Mouse (Mus musculus) stomach, embryonic 14.5 days (tissue): ENCODE measurements around the gene Ak9. TPM values are rescaled to one million over a fixed set of nuclear protein-coding genes. Genes with fewer than 3 reads are reported as not detected.
"Not testable (repeated sequence)": the region's sequence is repeated elsewhere in the genome, so short reads cannot be mapped to it uniquely, and the experiment has no call there.

ENCODE experiments used
- ATAC-seq: fragments of 200-750 bp; cut with Nextera tagmentation; 2 replicates; pipeline ENCODE4 v1.8.0; 2017; ENCODE audit warnings: low read depth, moderate TSS enrichment; ENCODE audit not compliant: insufficient number of reproducible peaks, insufficient read depth, low FRiP score
- H3K27ac ChIP-seq: fragments of 300-500 bp; sonication (generic); 2 replicates; pipeline ENCODE4 v1.5.1; 2014; ENCODE audit warnings: mild to moderate bottlenecking, low read length, moderate library complexity, mixed read lengths
- H3K27me3 ChIP-seq: fragments of 300-500 bp; sonication (generic); 2 replicates; pipeline ENCODE4 v1.6.1; 2014; ENCODE audit warnings: low read length, control low read depth, mixed read lengths; ENCODE audit not compliant: control insufficient read depth, insufficient read depth
- H3K36me3 ChIP-seq: fragments of 300-500 bp; sonication (generic); 2 replicates; pipeline ENCODE4 v1.6.1; 2014; ENCODE audit warnings: mild to moderate bottlenecking, control low read depth, low read length, moderate library complexity, mixed read lengths; ENCODE audit not compliant: control insufficient read depth, insufficient read depth
- H3K4me1 ChIP-seq: fragments of 300-500 bp; sonication (generic); 2 replicates; pipeline ENCODE4 v1.6.1; 2014; ENCODE audit warnings: low read length, control low read depth, mixed read lengths; ENCODE audit not compliant: control insufficient read depth, insufficient read depth
- H3K4me2 ChIP-seq: fragments of 300-500 bp; sonication (generic); replicated peaks from 2 replicates; pipeline ENCODE4 v1.6.1; 2014; ENCODE audit warnings: low read depth, low read length, control low read depth
- H3K4me3 ChIP-seq: fragments of 300-500 bp; sonication (generic); 2 replicates; pipeline ENCODE4 v1.5.1; 2014; ENCODE audit warnings: low read depth, low read length, control low read depth
- H3K9ac ChIP-seq: fragments of 300-500 bp; sonication (generic); replicated peaks from 2 replicates; pipeline ENCODE4 v1.6.1; 2014; ENCODE audit warnings: low read depth, mild to moderate bottlenecking, control low read depth, low read length, moderate library complexity, mixed read lengths
- H3K9me3 ChIP-seq: fragments of 300-500 bp; sonication (generic); 2 replicates; pipeline ENCODE4 v1.6.1; 2016; ENCODE audit warnings: low read depth, low read length, control low read depth; ENCODE audit not compliant: control insufficient read depth
- WGBS: fragments of 180-500 bp; shearing (Covaris S2); extraction: QIAGEN DNeasy Blood & Tissue Kit; methylation state at CpG from one replicate; pipeline ENCODE4 v1.1.7; 2014; 5-methylcytosine and 5-hydroxymethylcytosine counted together
- polyA plus RNA-seq: library from polyadenylated mRNA; unstranded; fragments of >200 nt; fragmentation: Nextera tagmentation; extraction: Ambion mirVana; gene quantifications from 2 replicates; pipeline ENCODE4 v1.2.1, GENCODE M21; 2014

Ak9 gene
- polyA plus RNA-seq, 1 experiment from 2014 or later, result not detected

GRCm38 (mm10) chr10:41413471-41413870 is 109.7 kb downstream of the Ak9 start:
- H3K4me1 ChIP-seq, H3K9me3 ChIP-seq, H3K27ac ChIP-seq, H3K36me3 ChIP-seq, H3K27me3 ChIP-seq, H3K4me2 ChIP-seq, ATAC-seq, H3K4me3 ChIP-seq, H3K9ac ChIP-seq: not testable (repeated sequence)
- WGBS, result 87% methylated on average over 1 of the region's 1 CpGs

- H3K4me3 ChIP-seq, H3K9me3 ChIP-seq, H3K27me3 ChIP-seq, H3K27ac ChIP-seq, H3K4me2 ChIP-seq, H3K9ac ChIP-seq, ATAC-seq, H3K36me3 ChIP-seq, H3K4me1 ChIP-seq: not testable (repeated sequence)
- WGBS, result 91% methylated on average over 2 of the region's 2 CpGs
Measured at GRCm38 (mm10) chr10:41415368-41415767, 111.6 kb downstream of the Ak9 start.

DNA sequence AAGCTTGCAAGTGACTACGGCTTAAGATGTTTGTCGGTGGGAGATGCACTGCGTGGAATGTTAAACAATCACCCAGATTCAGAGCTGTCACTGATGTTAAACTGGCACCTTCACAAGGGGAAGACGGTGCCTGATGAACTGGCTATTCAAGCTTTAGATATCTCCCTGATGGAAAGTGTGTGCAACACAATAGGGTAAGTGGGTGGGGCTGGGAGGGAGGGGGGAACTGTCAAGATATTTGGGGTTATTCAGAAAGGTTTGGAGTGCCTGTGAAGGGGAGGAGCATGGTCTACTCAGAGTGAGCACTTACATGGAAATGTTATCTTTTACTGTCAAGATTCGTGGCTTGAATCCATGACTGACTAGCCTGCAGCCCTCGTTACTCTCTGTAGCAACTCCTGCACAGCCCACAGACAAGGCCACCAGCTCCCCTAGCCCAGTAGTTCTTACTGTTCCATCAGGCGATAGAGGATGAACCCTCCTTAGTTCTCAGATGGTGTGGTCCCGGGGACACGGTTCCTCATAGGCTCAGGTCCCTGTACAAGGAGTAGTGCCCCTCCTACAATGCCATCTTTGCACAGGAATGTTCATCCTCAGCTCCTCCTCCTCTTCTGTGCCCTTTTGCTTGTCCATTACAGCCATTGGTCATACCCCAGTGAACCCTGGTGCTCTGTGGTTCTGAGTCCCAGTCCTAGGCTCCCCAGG is 116.9 kb downstream of the Ak9 start:
- H3K36me3 ChIP-seq, result no peaks in the 10 kb centered on the region
- peaks cover 4% of the 10 kb centered on the region; the same call in 1 of the 2 replicates for H3K9me3 ChIP-seq
- H3K27ac ChIP-seq, result no peak overlapping the region
- 61% methylated on average over 9 of the region's 9 CpGs for WGBS
- H3K4me3 ChIP-seq, result no peak overlapping the region
- H3K9ac ChIP-seq, result no peak overlapping the region
- H3K4me1 ChIP-seq, result no peaks in the 10 kb centered on the region
- ATAC-seq, result no peak
- H3K27me3 ChIP-seq, result no peaks in the 10 kb centered on the region
- no peak overlapping the region for H3K4me2 ChIP-seq

DNA sequence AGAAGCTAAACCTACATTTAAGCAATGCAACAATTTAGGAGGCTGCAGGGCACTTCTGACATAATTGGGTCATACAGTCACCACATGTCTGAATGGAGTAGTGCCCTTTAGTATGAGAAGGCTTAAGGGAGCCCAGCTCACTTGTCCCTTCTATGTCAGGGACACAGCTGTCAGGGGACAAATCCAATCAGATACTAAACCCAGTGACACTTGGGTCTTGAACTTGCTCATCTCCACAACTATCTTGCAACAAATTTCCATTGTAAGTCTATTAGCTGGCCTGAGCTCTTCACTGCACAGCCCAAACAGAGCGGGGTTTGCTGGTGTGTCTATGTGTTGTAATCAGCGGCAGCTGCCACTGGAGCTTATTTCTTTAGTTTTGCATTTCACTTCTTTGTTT is 119.9 kb downstream of the Ak9 start:
- H3K27ac ChIP-seq, result no peak overlapping the region
- no peaks in the 10 kb centered on the region for H3K27me3 ChIP-seq
- ATAC-seq, result no peak
- H3K4me1 ChIP-seq, result no peaks in the 10 kb centered on the region
- WGBS, result 88% methylated on average over 2 of the region's 2 CpGs
- no peaks in the 10 kb centered on the region for H3K9me3 ChIP-seq
- no peak overlapping the region for H3K9ac ChIP-seq
- H3K4me2 ChIP-seq, result no peak overlapping the region
- no peak overlapping the region for H3K4me3 ChIP-seq
- H3K36me3 ChIP-seq, result no peaks in the 10 kb centered on the region

DNA sequence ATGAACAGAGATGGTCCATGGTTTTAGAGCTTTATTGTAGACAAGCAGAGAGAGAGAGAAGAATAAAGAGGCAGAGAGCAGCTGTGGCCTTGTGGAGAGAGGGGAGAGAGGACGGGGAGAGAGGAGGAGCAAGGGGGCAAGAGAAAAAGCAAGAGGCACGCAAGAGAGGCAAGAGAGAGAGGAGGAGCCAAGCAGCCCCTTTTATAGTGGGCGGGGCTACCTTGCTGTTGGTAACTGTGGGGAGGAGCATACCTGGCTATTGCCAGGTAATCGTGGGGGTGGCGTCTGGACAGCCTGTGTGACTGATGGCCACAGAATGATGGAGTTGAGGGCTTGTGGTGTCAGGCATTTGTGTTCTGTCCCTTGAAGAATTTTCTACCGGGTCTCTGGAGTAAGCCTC is 122.6 kb downstream of the Ak9 start:
- H3K27ac ChIP-seq, result no peak overlapping the region
- no peaks in the 10 kb centered on the region for H3K9me3 ChIP-seq
- no peak overlapping the region for H3K9ac ChIP-seq
- no peaks in the 10 kb centered on the region for H3K27me3 ChIP-seq
- H3K36me3 ChIP-seq, result no peaks in the 10 kb centered on the region
- WGBS, result 40% methylated on average over 6 of the region's 6 CpGs
- no peak overlapping the region for H3K4me3 ChIP-seq
- no peak overlapping the region for H3K4me2 ChIP-seq
- no peaks in the 10 kb centered on the region for H3K4me1 ChIP-seq
- no peak for ATAC-seq

DNA sequence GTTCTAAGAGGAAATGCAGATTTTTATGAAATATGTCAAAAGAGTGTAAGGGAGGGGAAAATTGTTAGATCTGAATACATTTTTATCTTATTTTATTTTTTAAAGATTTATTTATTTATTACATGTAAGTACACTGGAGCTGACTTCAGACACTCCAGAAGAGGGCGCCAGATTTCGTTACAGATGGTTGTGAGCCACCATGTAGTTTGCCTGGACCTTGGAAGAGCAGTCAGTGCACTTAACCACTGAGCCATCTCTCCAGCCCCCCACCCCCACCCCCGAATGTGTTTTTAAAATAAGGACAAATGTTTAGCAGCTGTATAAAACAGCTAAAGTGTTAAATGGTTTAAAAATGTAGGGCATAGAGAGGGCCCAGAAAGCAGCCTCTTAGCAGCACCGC is 130.8 kb downstream of the Ak9 start:
- Histone ChIP-seq H3K4me2 (no peak overlapping the region), H3K27ac (no peak overlapping the region), H3K9ac (no peak overlapping the region), H3K27me3 (no peaks in the 10 kb centered on the region), H3K4me3 (no peak overlapping the region), H3K4me1 (no peaks in the 10 kb centered on the region), H3K36me3 (no peaks in the 10 kb centered on the region), H3K9me3 (no peaks in the 10 kb centered on the region)
- WGBS, result 25% methylated on average over 4 of the region's 4 CpGs
- no peak for ATAC-seq

GRCm38 (mm10) chr10:41435141-41435540 is 131.4 kb downstream of the Ak9 start:
- Histone ChIP-seq H3K9me3 (no peaks in the 10 kb centered on the region), H3K27ac (no peak overlapping the region), H3K4me2 (no peak overlapping the region), H3K9ac (no peak overlapping the region), H3K4me1 (no peaks in the 10 kb centered on the region), H3K27me3 (no peaks in the 10 kb centered on the region), H3K36me3 (no peaks in the 10 kb centered on the region), H3K4me3 (no peak overlapping the region)
- 22% methylated on average over 3 of the region's 3 CpGs for WGBS
- ATAC-seq, result no peak

- Histone ChIP-seq H3K4me2 (no peak overlapping the region), H3K27ac (no peak overlapping the region), H3K9me3 (no peaks in the 10 kb centered on the region), H3K9ac (no peak overlapping the region), H3K4me3 (no peak overlapping the region), H3K4me1 (peaks cover 15% of the 10 kb centered on the region; the same call in 1 of the 2 replicates), H3K27me3 (no peaks in the 10 kb centered on the region), H3K36me3 (no peaks in the 10 kb centered on the region)
- no peak for ATAC-seq
- WGBS, result 89% methylated on average over 1 of the region's 1 CpGs
Measured at GRCm38 (mm10) chr10:41448216-41448615, 144.4 kb downstream of the Ak9 start.

- 0 out of 2 replicates have a peak, but pooled peaks cover 2% of the 10 kb centered on the region for H3K36me3 ChIP-seq
- WGBS, result 15% methylated on average over 14 of the region's 14 CpGs
- no peaks in the 10 kb centered on the region for H3K27me3 ChIP-seq
- H3K9ac ChIP-seq, result peak overlapping the region; percentile 71
- peak overlapping the region; percentile 58 for H3K4me2 ChIP-seq
- H3K4me1 ChIP-seq, result peaks cover 15% of the 10 kb centered on the region; the same call in 1 of the 2 replicates
- ATAC-seq, result 0 out of 2 replicates have a peak, but pooled peaks have one; percentile 24
- no peaks in the 10 kb centered on the region for H3K9me3 ChIP-seq
- H3K4me3 ChIP-seq, result peak overlapping the region; percentile 87
- H3K27ac ChIP-seq, result peak overlapping the region; percentile 66; the same call in 1 of the 2 replicates
Measured at GRCm38 (mm10) chr10:41449684-41450083, 145.9 kb downstream of the Ak9 start.
